Mouse (Mus musculus): ENCODE data around the gene 1700067K01Rik. TPM values are rescaled to one million over a fixed set of nuclear protein-coding genes. Genes with fewer than 3 reads are reported as not detected.
"Not testable (repeated sequence)": the region's sequence is repeated elsewhere in the genome, so short reads cannot be mapped to it uniquely, and the experiment has no call there.

The 1700067K01Rik gene
- polyA plus RNA-seq, 1 experiment from 2014 or later, result 0.54 TPM

- H3K36me3 ChIP-seq, result peaks cover 33% of the 10 kb centered on the region
- peak overlapping the region; percentile 95 for H3K4me3 ChIP-seq
- no peak overlapping the region for H3K27ac ChIP-seq (ENCODE audit: poor library complexity, severe bottlenecking)
- no peak for ATAC-seq (ENCODE audit: insufficient number of reproducible peaks, low FRiP score)
- peaks cover 41% of the 10 kb centered on the region for H3K4me1 ChIP-seq (replicated peaks)
- 68% methylated on average over 16 of the region's 16 CpGs for WGBS
- H3K27me3 ChIP-seq (replicated peaks), result peaks cover 19% of the 10 kb centered on the region
- peak overlapping the region; percentile 90 for H3K9ac ChIP-seq
- peak overlapping the region; percentile 96 for H3K4me2 ChIP-seq
- no peaks in the 10 kb centered on the region for H3K9me3 ChIP-seq (replicated peaks)
These were observed 2.1 kb upstream of the 1700067K01Rik start for GRCm38 (mm10) chr8:83999057-83999705.

DNA sequence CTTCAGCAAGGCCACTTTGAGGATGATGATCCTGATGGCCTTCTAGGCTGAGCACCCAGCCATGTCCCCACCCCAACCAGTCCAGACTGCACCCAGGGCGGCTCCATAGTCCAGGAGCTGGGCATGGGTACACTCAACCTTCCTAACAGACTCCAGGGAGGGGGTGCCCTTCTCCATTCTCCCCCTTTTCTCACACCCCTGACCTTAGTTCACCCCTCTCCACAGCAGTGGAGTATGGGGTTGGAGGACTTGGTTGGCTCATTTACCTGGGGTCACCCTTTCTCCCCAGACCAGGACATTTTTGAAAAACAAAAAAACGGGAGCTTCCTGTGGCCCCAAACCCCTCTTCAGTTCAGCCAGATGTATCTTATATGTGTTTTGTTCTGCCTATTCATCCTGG lies 1.5 kb upstream of the 1700067K01Rik start:
- 0 out of 2 replicates have a peak overlapping the region, but pooled peaks have one; percentile 96 for H3K4me2 ChIP-seq
- no peak overlapping the region for H3K27ac ChIP-seq (ENCODE audit: poor library complexity, severe bottlenecking)
- H3K4me3 ChIP-seq, result 0 out of 2 replicates have a peak overlapping the region, but pooled peaks have one; percentile 0
- peaks cover 44% of the 10 kb centered on the region for H3K4me1 ChIP-seq (replicated peaks)
- H3K9me3 ChIP-seq (replicated peaks), result no peaks in the 10 kb centered on the region
- no peak overlapping the region for H3K9ac ChIP-seq
- ATAC-seq (ENCODE audit: insufficient number of reproducible peaks, low FRiP score), result no peak
- H3K36me3 ChIP-seq, result peaks cover 27% of the 10 kb centered on the region
- whole genome bisulfite sequencing, result 92% methylated on average over 2 of the region's 2 CpGs
- H3K27me3 ChIP-seq (replicated peaks), result peaks cover 19% of the 10 kb centered on the region

DNA sequence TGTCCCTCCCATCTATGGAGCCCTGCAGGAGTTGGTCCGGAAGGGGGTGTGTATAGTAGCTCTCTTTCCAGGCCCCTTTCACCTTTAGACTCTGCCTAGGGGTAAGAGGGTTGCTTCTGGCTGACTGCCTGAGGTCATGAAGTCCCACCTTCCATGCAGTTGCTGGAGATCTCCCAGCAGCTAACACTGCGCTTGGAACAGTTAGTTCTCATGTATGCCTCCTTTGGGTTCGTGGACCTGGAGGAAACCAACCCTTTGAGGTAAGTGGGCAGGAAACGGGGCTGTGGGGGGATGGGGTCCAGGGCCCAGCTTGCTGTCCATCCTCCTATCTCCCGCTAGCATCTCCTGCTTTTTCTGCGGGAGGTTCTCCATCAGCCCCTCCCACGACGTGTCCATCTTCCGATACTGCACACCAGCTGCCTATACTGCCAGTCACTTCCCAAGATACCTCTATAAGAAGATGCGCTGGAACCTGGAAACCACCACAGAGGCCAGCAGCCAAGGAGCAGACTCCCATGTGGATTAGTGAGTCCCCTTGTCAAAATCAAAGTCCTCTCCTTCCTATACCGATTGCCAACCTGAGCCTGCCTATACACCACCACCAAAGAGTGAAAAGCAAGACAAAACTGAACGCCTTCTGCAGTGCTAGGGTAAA lies 1.8 kb downstream of the 1700067K01Rik start:
- Histone ChIP-seq H3K4me3 (no peak overlapping the region), H3K9me3 (replicated peaks) (no peaks in the 10 kb centered on the region), H3K4me2 (no peak overlapping the region), H3K9ac (no peak overlapping the region), H3K27me3 (replicated peaks) (peaks cover 19% of the 10 kb centered on the region), H3K27ac (ENCODE audit: poor library complexity, severe bottlenecking) (no peak overlapping the region), H3K4me1 (replicated peaks) (peaks cover 36% of the 10 kb centered on the region), H3K36me3 (peaks cover 21% of the 10 kb centered on the region)
- ATAC-seq (ENCODE audit: insufficient number of reproducible peaks, low FRiP score), result no peak
- 67% methylated on average over 12 of the region's 12 CpGs for WGBS

GRCm38 (mm10) chr8:84003612-84004246 lies 2.4 kb downstream of the 1700067K01Rik start:
- Histone ChIP-seq H3K27me3 (replicated peaks) (peaks cover 19% of the 10 kb centered on the region), H3K9ac (peak overlapping the region; percentile 72; the same call in 1 of the 2 replicates), H3K4me2 (peak overlapping the region; percentile 88), H3K4me1 (replicated peaks) (peaks cover 33% of the 10 kb centered on the region), H3K36me3 (peaks cover 21% of the 10 kb centered on the region), H3K27ac (ENCODE audit: poor library complexity, severe bottlenecking) (no peak overlapping the region), H3K4me3 (peak overlapping the region; percentile 60), H3K9me3 (replicated peaks) (no peaks in the 10 kb centered on the region)
- 77% methylated on average over 6 of the region's 6 CpGs for WGBS
- ATAC-seq (ENCODE audit: insufficient number of reproducible peaks, low FRiP score), result no peak

DNA sequence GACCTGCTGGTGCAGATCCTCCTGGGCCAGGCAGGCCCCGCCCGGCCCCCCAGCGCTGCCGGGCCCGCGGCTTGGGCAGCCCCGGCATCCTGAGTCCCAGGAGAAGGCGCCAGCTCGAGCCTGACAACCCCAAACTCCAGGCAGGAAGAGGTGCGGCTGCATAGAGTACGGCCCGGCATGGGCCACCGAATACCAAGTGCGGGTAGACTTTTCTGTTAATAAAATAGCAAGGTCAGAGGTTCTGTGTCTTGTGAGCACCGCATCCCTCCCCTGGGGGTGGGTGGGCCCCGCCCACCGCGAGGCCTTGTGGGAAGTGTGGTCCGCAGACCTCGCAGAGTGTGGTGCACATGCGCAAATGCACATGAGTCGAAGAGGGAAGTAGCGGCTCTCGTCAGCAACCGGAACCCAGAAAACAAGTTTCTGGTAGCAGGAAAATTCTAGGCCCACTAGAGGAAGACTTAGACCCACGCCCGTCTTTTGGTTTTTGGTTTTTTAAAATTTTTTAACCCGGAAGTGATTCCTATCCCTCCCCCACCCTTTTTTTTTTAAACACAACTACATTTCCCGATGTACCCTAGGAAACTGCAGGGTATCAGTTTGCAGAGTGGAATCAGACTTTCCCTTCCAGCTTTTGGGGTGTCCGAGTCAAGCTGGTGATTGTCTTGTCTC lies 3.4 kb downstream of the 1700067K01Rik start:
- peak overlapping the region; percentile 60 for H3K4me3 ChIP-seq
- H3K27ac ChIP-seq (ENCODE audit: poor library complexity, severe bottlenecking), result peak overlapping the region; percentile 69
- peak overlapping the region; percentile 88 for H3K4me2 ChIP-seq
- H3K9ac ChIP-seq, result peak overlapping the region; percentile 72
- peak; percentile 89 for ATAC-seq (ENCODE audit: insufficient number of reproducible peaks, low FRiP score)
- peaks cover 16% of the 10 kb centered on the region for H3K27me3 ChIP-seq (replicated peaks)
- H3K9me3 ChIP-seq (replicated peaks), result no peaks in the 10 kb centered on the region
- WGBS, result under 1% methylated on average over 30 of the region's 30 CpGs
- peaks cover 23% of the 10 kb centered on the region for H3K4me1 ChIP-seq (replicated peaks)
- H3K36me3 ChIP-seq, result peaks cover 15% of the 10 kb centered on the region

GRCm38 (mm10) chr8:84005502-84005901 lies 4.2 kb downstream of the 1700067K01Rik start:
- not testable (repeated sequence) for ATAC-seq (ENCODE audit: insufficient number of reproducible peaks, low FRiP score); H3K4me2 ChIP-seq; H3K36me3 ChIP-seq; H3K27ac ChIP-seq (ENCODE audit: poor library complexity, severe bottlenecking); H3K9ac ChIP-seq; H3K9me3 ChIP-seq (replicated peaks); H3K4me3 ChIP-seq
- peaks cover 21% of the 10 kb centered on the region for H3K4me1 ChIP-seq (replicated peaks)
- WGBS, result 92% methylated on average over 7 of the region's 7 CpGs
- peaks cover 20% of the 10 kb centered on the region for H3K27me3 ChIP-seq (replicated peaks)

DNA sequence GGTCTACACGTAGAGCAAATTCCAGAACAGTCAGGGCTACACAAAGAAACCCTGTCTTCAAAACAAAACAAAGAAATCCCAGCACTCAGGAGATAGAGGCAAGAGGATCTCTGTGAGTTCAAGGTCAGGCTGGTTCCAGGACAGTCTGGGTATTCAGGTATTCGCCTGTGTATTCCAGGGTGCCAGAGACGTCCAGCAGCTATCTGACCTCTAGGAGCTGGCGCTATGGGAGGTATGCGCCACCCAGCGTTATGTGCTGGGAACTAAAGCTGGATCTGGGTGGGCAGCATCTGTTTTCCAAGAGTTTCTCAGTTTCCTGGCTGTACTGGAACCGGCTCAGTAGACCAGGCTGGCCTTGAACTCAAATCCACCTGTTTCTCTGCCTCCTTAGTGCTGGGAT lies 7.1 kb downstream of the 1700067K01Rik start:
- no peak for ATAC-seq (ENCODE audit: insufficient number of reproducible peaks, low FRiP score)
- no peaks in the 10 kb centered on the region for H3K36me3 ChIP-seq
- H3K4me1 ChIP-seq (replicated peaks), result peaks cover 30% of the 10 kb centered on the region
- H3K27ac ChIP-seq (ENCODE audit: poor library complexity, severe bottlenecking), result no peak overlapping the region
- H3K4me3 ChIP-seq, result no peak overlapping the region
- H3K4me2 ChIP-seq, result no peak overlapping the region
- 26% methylated on average over 7 of the region's 7 CpGs for WGBS
- H3K9ac ChIP-seq, result no peak overlapping the region
- H3K9me3 ChIP-seq (replicated peaks), result no peaks in the 10 kb centered on the region
- H3K27me3 ChIP-seq (replicated peaks), result peaks cover 32% of the 10 kb centered on the region

- Histone ChIP-seq H3K36me3 (no peaks in the 10 kb centered on the region), H3K4me2 (no peak overlapping the region), H3K4me1 (replicated peaks) (peaks cover 22% of the 10 kb centered on the region), H3K9ac (no peak overlapping the region), H3K9me3 (replicated peaks) (no peaks in the 10 kb centered on the region), H3K27ac (ENCODE audit: poor library complexity, severe bottlenecking) (no peak overlapping the region), H3K4me3 (no peak overlapping the region), H3K27me3 (replicated peaks) (peaks cover 34% of the 10 kb centered on the region)
- 2% methylated on average over 11 of the region's 11 CpGs for WGBS
- ATAC-seq (ENCODE audit: insufficient number of reproducible peaks, low FRiP score), result 0 out of 2 replicates have a peak, but pooled peaks have one; percentile 36
These were observed 8.6 kb downstream of the 1700067K01Rik start for GRCm38 (mm10) chr8:84009876-84010275.

DNA sequence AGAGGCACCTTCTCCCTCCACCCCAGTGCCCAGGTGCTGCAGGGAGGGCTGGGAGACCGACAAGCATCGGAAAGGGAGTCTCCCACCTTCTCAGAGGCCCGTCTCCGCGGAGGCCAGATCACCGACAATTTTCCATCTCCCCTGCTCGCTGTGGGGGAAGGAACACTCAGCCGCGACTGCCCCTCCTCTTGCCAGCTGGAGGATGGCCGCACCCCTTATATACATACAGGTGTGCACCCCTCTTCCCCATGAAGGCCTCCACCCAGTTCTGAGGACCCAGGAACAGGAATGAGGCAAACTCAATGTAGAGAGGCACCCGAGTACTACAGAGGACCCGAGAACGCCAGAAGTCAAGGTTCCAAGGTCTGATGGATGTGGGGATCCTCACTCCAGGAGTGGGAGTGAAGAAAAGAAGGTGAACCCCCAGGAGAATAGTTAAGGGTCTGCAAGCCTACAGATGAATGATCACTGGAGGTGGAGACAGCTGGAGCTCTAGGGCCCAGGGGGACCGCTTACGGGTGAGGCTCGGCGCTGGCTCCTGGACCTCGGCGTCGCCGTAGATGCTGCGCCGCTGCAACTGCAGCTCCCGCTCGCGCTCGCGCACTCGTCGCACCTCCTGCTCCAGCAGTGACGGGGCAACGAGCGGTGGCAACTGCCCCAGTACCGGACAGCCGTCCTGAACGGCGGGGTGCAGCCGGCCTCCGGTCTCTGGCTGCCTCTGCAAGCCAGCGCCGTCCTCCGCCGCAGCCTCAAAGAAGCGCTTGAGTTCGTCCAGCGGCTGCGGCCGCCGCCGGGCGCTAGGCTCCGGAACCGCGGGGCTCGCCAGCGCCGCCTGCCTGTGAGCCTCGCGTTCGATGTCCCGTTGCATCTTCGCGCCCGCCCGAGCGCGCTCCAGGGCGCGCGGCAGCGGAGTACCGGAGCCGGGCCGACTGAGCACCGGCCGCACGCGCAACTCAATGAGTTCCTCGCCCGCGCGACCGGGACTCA lies 9.6 kb downstream of the 1700067K01Rik start:
- peaks cover 34% of the 10 kb centered on the region for H3K27me3 ChIP-seq (replicated peaks)
- H3K4me1 ChIP-seq (replicated peaks), result peaks cover 22% of the 10 kb centered on the region
- 2% methylated on average over 83 of the region's 83 CpGs for WGBS
- 0 out of 2 replicates have a peak, but pooled peaks cover 2% of the 10 kb centered on the region for H3K9me3 ChIP-seq (replicated peaks)
- peak overlapping the region; percentile 54 for H3K4me3 ChIP-seq
- H3K36me3 ChIP-seq, result no peaks in the 10 kb centered on the region
- no peak overlapping the region for H3K27ac ChIP-seq (ENCODE audit: poor library complexity, severe bottlenecking)
- peak overlapping the region; percentile 95 for H3K4me2 ChIP-seq
- 0 out of 2 replicates have a peak, but pooled peaks have one; percentile 22 for ATAC-seq (ENCODE audit: insufficient number of reproducible peaks, low FRiP score)
- peak overlapping the region; percentile 64 for H3K9ac ChIP-seq

All from heart, embryonic 12.5 days (tissue).